Comparison of ENCODE assay signal across 11 mouse cellular contexts in the genomic region with DNA sequence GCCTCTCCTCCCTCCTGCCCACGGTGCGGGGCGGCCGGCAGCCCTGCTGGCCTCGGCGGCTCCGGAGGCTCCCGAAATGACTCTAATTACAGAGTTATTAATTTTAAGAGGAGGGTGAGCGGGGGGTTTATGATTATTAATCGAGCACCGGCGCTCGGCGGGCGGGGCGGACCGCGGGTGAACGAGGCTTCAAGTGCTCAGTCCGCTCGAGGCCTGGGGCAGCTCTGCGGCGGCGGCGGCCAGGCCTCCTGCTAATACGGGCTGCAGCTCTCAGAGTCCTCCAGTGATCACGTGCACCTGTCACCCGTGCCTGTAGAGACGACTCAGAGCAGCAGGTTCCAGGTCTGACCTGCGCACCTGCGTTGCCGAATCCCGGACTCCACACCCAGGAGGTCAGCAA. TPM values are rescaled to one million over a fixed set of nuclear protein-coding genes. Genes with fewer than 3 reads are reported as not detected.
A peak's percentile ranks its signal among the peaks of the same experiment; 100 is the strongest.
DNase-seq lines count a peak whose midpoint lies in the region; ATAC-seq lines count a peak whose summit lies in the region.
"Had no signal": no experiment of that assay in that cellular context is flagged by ENCODE, and none has a peak within 500 bp of the region (broad histone marks: within the 10 kb centered on the region; RNA-seq: fewer than 3 reads in every experiment).

No protein-coding gene starts in this region.

- peaks cover 6% of the 10 kb centered on the region; the same call in 1 of the 2 replicates for H3K4me1 ChIP-seq in lung, embryonic 15.5 days
- peaks cover 16% of the 10 kb centered on the region for H3K4me1 ChIP-seq in hindbrain, embryonic 13.5 days (replicated peaks)
- H3K4me1 ChIP-seq in limb, embryonic 12.5 days (replicated peaks), result no peaks in the 10 kb centered on the region

- H3K27me3 ChIP-seq in lung, embryonic 15.5 days, result peaks cover 93% of the 10 kb centered on the region
- peaks cover 96% of the 10 kb centered on the region for H3K27me3 ChIP-seq in hindbrain, embryonic 13.5 days
- peaks cover 95% of the 10 kb centered on the region for H3K27me3 ChIP-seq in limb, embryonic 12.5 days

- no peaks in the 10 kb centered on the region for H3K9me3 ChIP-seq in lung, embryonic 15.5 days
- no peaks in the 10 kb centered on the region for H3K9me3 ChIP-seq in hindbrain, embryonic 13.5 days
- H3K9me3 ChIP-seq in limb, embryonic 12.5 days, result no peaks in the 10 kb centered on the region

- peak overlapping the region; percentile 15 for H3K4me3 ChIP-seq in lung, embryonic 15.5 days
- H3K4me3 ChIP-seq in hindbrain, embryonic 13.5 days, result peak overlapping the region; percentile 33
- H3K4me3 ChIP-seq in limb, embryonic 12.5 days (replicated peaks), result peak overlapping the region; percentile 21

- 1% methylated on average over 33 of the region's 33 CpGs for WGBS in lung, embryonic 15.5 days
- under 1% methylated on average over 33 of the region's 33 CpGs for WGBS in hindbrain, embryonic 13.5 days
- WGBS in limb, embryonic 12.5 days, result under 1% methylated on average over 33 of the region's 33 CpGs

- H3K9ac ChIP-seq in lung, embryonic 15.5 days, result no peak overlapping the region
- H3K9ac ChIP-seq in hindbrain, embryonic 13.5 days, result peak overlapping the region; percentile 56; the same call in 1 of the 2 replicates
- no peak overlapping the region for H3K9ac ChIP-seq in limb, embryonic 12.5 days (replicated peaks)

- peak overlapping the region; percentile 50 for H3K4me2 ChIP-seq in lung, embryonic 15.5 days
- H3K4me2 ChIP-seq in hindbrain, embryonic 13.5 days, result peak overlapping the region; percentile 54
- peak overlapping the region; percentile 42 for H3K4me2 ChIP-seq in limb, embryonic 12.5 days

- H3K27ac ChIP-seq in lung, embryonic 15.5 days, result no peak overlapping the region
- peak overlapping the region; percentile 35; the same call in 1 of the 2 replicates for H3K27ac ChIP-seq in hindbrain, embryonic 13.5 days
- H3K27ac ChIP-seq in limb, embryonic 12.5 days, result no peak overlapping the region

- no peak for DNase-seq in lung, postnatal 25 days (ENCODE audit: low spot score)
- DNase-seq in thymus, postnatal 0 days (ENCODE audit: low spot score), result no peak
- DNase-seq in cerebellum, adult 9-10 months, result no peak
- no peak for DNase-seq in adrenal gland, adult 18-20 months (ENCODE audit: low spot score in 2 of 2)
- no peak for DNase-seq in urinary bladder, postnatal 4 days (ENCODE audit: low spot score in 2 of 2)
- DNase-seq: lung, postnatal 14 days; right cerebral cortex, postnatal 14 days had no signal

- no peak for ATAC-seq in lung, embryonic 15.5 days (ENCODE audit: borderline replicate concordance, extremely low read depth, low FRiP score, low TSS enrichment)
- no peak for ATAC-seq in hindbrain, embryonic 13.5 days (ENCODE audit: low FRiP score)
- no peak for ATAC-seq in limb, embryonic 12.5 days (ENCODE audit: insufficient number of reproducible peaks, insufficient read depth, low FRiP score, low TSS enrichment, low read depth)

- no peaks in the 10 kb centered on the region for H3K36me3 ChIP-seq in lung, embryonic 15.5 days
- H3K36me3 ChIP-seq in hindbrain, embryonic 13.5 days, result no peaks in the 10 kb centered on the region
- no peaks in the 10 kb centered on the region for H3K36me3 ChIP-seq in limb, embryonic 12.5 days

RNA-seq across cellular contexts. Expression of gene Pax2, which starts 21.2 kb away (rescaled TPM):
- polyA plus RNA-seq in lung, embryonic 15.5 days (2015; fragmentation: Nextera tagmentation; extraction: Ambion mirVana), result 0.10 TPM in 1 of 2 replicates, not detected in the other
- 17.1 and 17.2 TPM in 2 replicates for polyA plus RNA-seq in hindbrain, embryonic 13.5 days (2015; fragmentation: Nextera tagmentation; extraction: Ambion mirVana)
- polyA plus RNA-seq in limb, embryonic 12.5 days (2016; fragmentation: Nextera tagmentation; extraction: Ambion mirVana), result not detected in 2 replicates
- 0.04 TPM in 1 of 2 replicates, not detected in the other for polyA plus RNA-seq in thymus, postnatal 0 days (2015; fragmentation: Nextera tagmentation; extraction: Ambion mirVana)
- total RNA-seq in adrenal gland, adult 18-20 months (2021), result not detected
- total RNA-seq: MEL had no signal

Comparison
In these comparisons a context has a peak if more than half of its experiments do, and no peak if none do; other contexts are left out.
1. RNA of gene Pax2, which starts 21.2 kb away (polyA plus RNA-seq): 17.1 to 17.2 TPM in hindbrain, embryonic 13.5 days; 0.10 TPM in lung, embryonic 15.5 days, 0.04 TPM in thymus, postnatal 0 days and not detected in limb, embryonic 12.5 days; every median in the first group is over 10 times any median in the second.
2. Peak in every context shown above with its lines, with median percentiles within 50 percentile points of each other: H3K4me2 ChIP-seq and H3K4me3 ChIP-seq.